Mouse (Mus musculus) spleen, postnatal 10 days (tissue): ENCODE data around the gene Olfr1474.
"Not testable (repeated sequence)": the region's sequence is repeated elsewhere in the genome, so short reads cannot be mapped to it uniquely, and the experiment has no call there.

Experiments used
- DNase-seq, 2 experiments: peaks; one replicate each; pipeline ENCODE4 v3.0.0; 2021 to 2022; ENCODE audit warnings: low spot score in 2 of 2

The Olfr1474 gene

GRCm38 (mm10) chr19:13469265-13469664 is at the start of gene Olfr1474:
Gene Olfr1474 (plus strand): TSS chr19:13469565.
- DNase-seq = not testable (repeated sequence)

DNA sequence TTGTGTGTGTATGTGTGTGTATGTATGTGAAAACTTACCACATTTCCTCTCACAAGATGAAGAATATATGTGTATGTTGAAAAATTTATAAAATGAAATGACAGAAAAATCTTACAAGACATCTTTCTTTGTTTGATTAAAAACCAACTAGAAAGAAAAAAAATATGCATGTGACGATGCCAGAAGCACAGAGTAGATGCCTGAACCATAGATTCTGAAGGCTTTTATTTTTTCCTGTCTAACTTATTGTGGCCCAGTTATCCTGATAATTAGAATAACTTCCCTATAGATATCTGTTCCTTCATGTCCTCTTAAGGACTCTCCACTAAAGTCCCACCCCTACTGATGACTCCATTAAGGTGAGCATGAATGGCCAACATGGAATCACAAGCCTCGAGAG is 26.3 kb upstream of the Olfr1474 start, which contains the start of gene Olfr1471:
Olfr1471 (plus strand) TSS at position 301 of the 400 bp plus-strand sequence.
- not testable (repeated sequence) for DNase-seq

GRCm38 (mm10) chr19:13455986-13456385 is 13.4 kb upstream of the Olfr1474 start, which contains the start of gene Olfr1472:
Gene Olfr1472 (minus strand): TSS chr19:13456086.
- no peak for DNase-seq

DNA sequence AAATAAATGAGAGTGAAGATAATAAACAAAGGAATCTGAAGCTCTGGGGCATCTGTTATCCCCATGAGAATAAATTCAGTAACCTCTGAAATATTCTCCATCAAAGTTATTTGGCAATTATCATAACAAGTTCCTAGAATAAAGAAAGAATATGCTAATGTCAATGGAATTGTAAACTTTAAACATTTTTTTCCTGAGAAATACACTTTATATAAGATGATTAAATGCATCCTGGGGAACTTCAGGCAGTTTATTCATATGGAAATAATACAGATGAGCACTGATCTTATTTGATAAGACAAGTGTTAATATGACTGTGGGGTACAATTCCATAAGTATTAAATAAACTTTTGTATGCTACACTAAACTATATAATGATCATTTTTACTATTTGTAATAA is 10.7 kb downstream of the Olfr1474 start, which contains the start of gene Olfr1475:
Olfr1475 (minus strand) TSS at position 101 of the 400 bp plus-strand sequence.
- DNase-seq = no peak

- DNase-seq = no peak
Observed at GRCm38 (mm10) chr19:13500246-13500645, 30.9 kb downstream of the Olfr1474 start, which contains the start of gene Olfr1477. Gene Olfr1477 (plus strand): TSS chr19:13500546.
